Mouse (Mus musculus): ENCODE measurements around the gene Gtf2h2. TPM values are rescaled to one million over a fixed set of nuclear protein-coding genes. Genes with fewer than 3 reads are reported as not detected.

The Gtf2h2 gene
- 27.9 TPM for polyA plus RNA-seq (2017; shearing (Covaris generic))

DNA sequence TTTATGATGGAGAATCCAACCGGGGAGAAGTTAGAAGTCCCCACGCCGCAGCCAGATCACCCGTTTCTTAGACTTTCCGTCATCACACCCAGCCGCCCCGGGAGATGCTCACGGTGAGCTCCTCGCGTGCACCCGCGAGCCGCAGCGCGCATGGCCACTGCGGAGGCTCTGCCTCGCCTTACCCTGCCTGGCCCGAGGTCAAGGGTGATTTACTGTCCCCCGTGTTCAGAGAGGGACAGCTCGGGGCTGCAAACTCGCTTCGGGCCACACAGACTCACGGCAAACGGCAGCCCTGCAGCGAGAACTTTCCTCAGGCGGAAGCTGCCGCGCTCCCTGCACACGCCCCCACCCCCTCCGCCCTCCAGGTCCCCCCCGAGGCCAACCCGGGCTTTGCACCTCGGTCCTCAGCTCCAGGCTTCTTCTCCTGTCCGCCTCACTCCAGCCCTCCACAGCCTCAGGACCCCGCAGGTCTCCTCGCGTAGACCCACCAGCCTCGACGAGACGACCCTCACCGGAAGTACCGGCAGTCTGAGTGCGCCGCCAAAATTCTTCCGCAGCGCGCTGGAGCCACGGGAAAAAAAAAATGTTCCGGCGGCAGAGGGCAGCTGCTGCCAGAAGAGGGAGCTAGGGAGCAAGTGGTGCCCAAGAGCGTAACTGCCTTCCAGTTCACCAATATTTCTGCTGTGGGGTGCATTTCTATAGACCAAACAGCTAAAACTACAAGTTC, at the start of gene Gtf2h2:
Gene Gtf2h2 (minus strand): TSS at position 519 of the 727 bp plus-strand sequence.

DNA sequence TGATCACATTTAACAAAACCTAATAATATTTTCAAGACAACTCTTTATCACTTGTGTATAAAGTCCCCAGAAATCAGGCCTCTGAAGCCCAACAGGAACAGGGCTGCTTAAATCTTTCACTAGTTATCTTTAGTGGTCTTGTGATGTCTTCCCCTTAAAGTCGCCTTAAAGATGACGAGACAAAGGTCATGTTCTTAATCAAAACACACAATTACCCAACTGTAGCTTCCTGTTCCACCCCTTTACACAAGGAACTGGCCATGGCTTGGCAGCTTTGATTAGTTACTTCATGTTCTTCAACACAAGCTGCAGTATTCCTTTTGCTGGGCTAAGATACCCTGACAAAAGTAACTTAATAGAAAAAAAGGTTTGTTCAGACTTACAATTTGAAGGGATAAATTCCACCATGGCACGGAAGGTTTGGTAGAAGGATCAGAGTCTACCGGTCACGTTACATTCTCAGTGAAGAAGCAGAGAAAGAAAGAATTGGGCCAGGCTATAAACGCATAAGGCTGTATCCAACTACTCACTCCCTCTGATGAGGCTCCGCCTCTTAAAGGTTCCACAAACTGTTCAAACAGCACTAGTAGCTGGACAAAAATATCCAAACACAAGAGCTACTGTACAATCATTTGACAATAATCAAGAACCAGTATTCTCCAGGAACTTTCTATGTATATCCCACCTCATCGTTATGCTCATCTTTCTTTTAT, 39.8 kb downstream of the Gtf2h2 start, which contains the start of gene Naip1:
Gene Naip1 (minus strand): TSS at position 455 of the 713 bp plus-strand sequence.

Other genes starting within 250 kb of the Gtf2h2 start
- 0.80 TPM for gene Naip5, start 246.3 kb downstream of the Gtf2h2 start, polyA plus RNA-seq (2017; shearing (Covaris generic))
- gene Naip6, start 174.9 kb downstream of the Gtf2h2 start, polyA plus RNA-seq (2017; shearing (Covaris generic)), result 0.46 TPM
- gene Naip1, start 39.7 kb downstream of the Gtf2h2 start, polyA plus RNA-seq (2017; shearing (Covaris generic)), result 0.10 TPM
- gene Ocln, start 60.1 kb upstream of the Gtf2h2 start, polyA plus RNA-seq (2017; shearing (Covaris generic)), result 0.65 TPM
- gene Marveld2, start 124.4 kb upstream of the Gtf2h2 start, polyA plus RNA-seq (2017; shearing (Covaris generic)), result 9.6 TPM
- gene Ak6, start 158.4 kb upstream of the Gtf2h2 start, polyA plus RNA-seq (2017; shearing (Covaris generic)), result 84.3 TPM
- 18.1 TPM for gene Rad17, start 158.5 kb upstream of the Gtf2h2 start, polyA plus RNA-seq (2017; shearing (Covaris generic))
- 3.1 TPM for gene Taf9, start 159.0 kb upstream of the Gtf2h2 start, polyA plus RNA-seq (2017; shearing (Covaris generic))
- 12.2 TPM for gene Ccdc125, start 177.1 kb upstream of the Gtf2h2 start, polyA plus RNA-seq (2017; shearing (Covaris generic))
- 47.4 TPM for gene Cdk7, start 238.4 kb upstream of the Gtf2h2 start, polyA plus RNA-seq (2017; shearing (Covaris generic))